Mouse (Mus musculus) liver, postnatal 0 days (tissue): ENCODE results near the gene Lama5.

Experiments used
- CTCF ChIP-seq: sonication (generic); IDR thresholded peaks from 2 replicates; pipeline ENCODE4 v1.5.1; 2016; ENCODE audit warnings: antibody characterized with exemption, low read depth
- EP300 ChIP-seq: IDR thresholded peaks from 2 replicates; pipeline ENCODE4 v1.6.1; 2016; ENCODE audit warnings: antibody characterized with exemption, low read depth, mild to moderate bottlenecking

DNA sequence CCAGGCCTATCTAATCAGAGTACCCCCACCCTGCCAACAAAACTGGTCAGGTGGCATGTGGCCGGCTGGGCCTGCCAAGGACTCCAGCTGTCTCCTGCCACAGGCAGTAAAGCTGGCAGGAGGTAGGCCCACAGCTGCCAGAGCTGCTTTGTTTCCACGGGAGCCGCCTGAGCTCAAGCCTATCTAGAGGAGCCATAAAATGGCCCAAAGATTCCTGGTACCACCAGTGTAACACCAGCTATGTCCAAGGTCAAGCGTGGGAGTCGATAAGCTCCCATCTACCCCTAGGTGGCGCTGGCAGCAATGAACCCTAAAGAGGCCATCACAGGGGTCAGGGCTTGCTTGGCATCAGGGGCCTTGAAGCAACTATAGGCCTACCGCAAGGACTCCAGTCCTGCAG is 17.8 kb downstream of the Lama5 start:
- no peak for TF ChIP-seq EP300
- peak; percentile 71 for TF ChIP-seq CTCF
